Mouse (Mus musculus): Measurements from ENCODE around the gene Clic6. TPM values are rescaled to one million over a fixed set of nuclear protein-coding genes. Genes with fewer than 3 reads are reported as not detected.

Clic6 gene
- polyA plus RNA-seq, 1 experiment, result 0.02 TPM

DNA sequence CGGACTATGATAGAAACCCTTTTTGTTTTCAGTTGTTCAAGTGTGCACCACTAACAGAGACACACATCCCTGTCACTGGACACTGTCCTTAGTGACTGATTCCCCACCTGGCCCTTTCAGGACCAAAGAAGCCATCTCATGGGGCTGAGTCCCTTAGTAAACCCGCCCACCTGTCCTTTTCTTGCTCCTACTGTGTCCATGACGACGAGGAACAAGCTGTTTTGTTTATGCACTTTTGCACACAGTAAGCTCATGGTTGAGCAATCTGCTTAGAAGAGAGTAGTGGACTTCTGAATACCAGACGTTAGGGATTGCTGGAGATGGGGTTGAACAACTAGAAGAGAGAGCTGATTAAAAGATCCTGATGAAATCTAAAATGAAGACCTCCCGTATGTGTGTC, 52.8 kb downstream of the Clic6 start:
- WGBS, result 80% methylated on average over 6 of the region's 6 CpGs
- Histone ChIP-seq H3K36me3 (ENCODE audit: control insufficient read depth, insufficient read depth, low read length) (no peaks in the 10 kb centered on the region), H3K4me1 (ENCODE audit: control insufficient read depth, insufficient read depth, insufficient read length) (no peaks in the 10 kb centered on the region), H3K4me3 (ENCODE audit: extremely low read depth, insufficient read depth, insufficient read length) (no peak overlapping the region), H3K27me3 (ENCODE audit: control insufficient read depth, insufficient read depth, low read length) (no peaks in the 10 kb centered on the region), H3K27ac (ENCODE audit: insufficient read depth, low read length) (no peak overlapping the region)
- no peak for DNase-seq (ENCODE audit: low read depth in 1 of 2, low spot score in 2 of 2)
- TF ChIP-seq CTCF (IDR thresholded peaks at IDR 0.05; ENCODE audit: extremely low read depth, insufficient read depth, insufficient read length, insufficient replicate concordance), result no peak
- no peak for TF ChIP-seq POLR2A (IDR thresholded peaks at IDR 0.05; ENCODE audit: low read depth, low read length)

DNA sequence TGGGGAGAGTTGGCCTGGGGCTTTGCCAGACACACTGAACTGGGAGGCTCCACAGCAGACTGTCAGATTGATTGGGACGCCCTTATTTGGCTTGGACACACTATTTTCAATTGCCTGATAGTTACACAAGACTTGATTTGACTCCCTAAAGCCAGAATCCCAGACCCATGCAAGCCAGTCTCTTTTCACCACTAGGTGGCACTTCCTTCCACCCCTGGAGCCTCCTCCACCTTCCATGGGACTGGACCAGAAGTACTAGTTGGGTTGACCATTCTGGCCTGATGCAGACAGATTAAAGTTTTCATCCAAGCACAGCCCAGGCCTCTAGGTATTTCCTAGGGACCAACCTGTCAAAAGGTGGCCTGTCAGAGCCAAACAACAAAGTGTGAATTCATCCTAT, 58.7 kb downstream of the Clic6 start:
- no peak for DNase-seq (ENCODE audit: low read depth in 1 of 2, low spot score in 2 of 2)
- no peak overlapping the region for H3K27ac ChIP-seq (ENCODE audit: insufficient read depth, low read length)
- H3K27me3 ChIP-seq (ENCODE audit: control insufficient read depth, insufficient read depth, low read length), result no peaks in the 10 kb centered on the region
- TF ChIP-seq CTCF (IDR thresholded peaks at IDR 0.05; ENCODE audit: extremely low read depth, insufficient read depth, insufficient read length, insufficient replicate concordance) (peak; percentile 25; the same call in 1 of the 2 replicates), POLR2A (IDR thresholded peaks at IDR 0.05; ENCODE audit: low read depth, low read length) (no peak)
- no peaks in the 10 kb centered on the region for H3K4me1 ChIP-seq (ENCODE audit: control insufficient read depth, insufficient read depth, insufficient read length)
- H3K36me3 ChIP-seq (ENCODE audit: control insufficient read depth, insufficient read depth, low read length), result no peaks in the 10 kb centered on the region
- no peak overlapping the region for H3K4me3 ChIP-seq (ENCODE audit: extremely low read depth, insufficient read depth, insufficient read length)
- WGBS, result 63% methylated on average over 1 of the region's 1 CpGs

DNA sequence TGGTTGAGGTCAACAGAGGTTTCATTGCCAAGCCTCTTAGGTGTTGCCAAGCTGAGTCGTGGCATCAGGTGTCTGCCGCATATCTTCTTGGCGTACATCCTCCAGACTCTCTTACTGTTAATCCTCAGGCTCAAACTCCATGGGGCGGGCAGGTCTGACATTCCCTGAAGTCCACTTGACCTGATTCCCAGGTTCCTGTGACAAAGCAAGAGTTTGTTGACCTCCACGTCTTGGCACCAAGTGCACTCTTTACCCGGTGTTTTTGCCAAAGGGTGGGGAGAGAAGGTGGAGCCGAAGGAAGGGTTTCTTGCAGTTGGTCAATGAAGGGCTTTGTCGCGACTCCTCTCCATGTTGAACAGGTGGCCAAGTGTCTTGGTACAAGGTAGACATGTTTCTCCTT, 63.1 kb downstream of the Clic6 start:
- Histone ChIP-seq H3K27ac (ENCODE audit: insufficient read depth, low read length) (no peak overlapping the region), H3K36me3 (ENCODE audit: control insufficient read depth, insufficient read depth, low read length) (no peaks in the 10 kb centered on the region), H3K4me1 (ENCODE audit: control insufficient read depth, insufficient read depth, insufficient read length) (no peaks in the 10 kb centered on the region), H3K27me3 (ENCODE audit: control insufficient read depth, insufficient read depth, low read length) (no peaks in the 10 kb centered on the region), H3K4me3 (ENCODE audit: extremely low read depth, insufficient read depth, insufficient read length) (no peak overlapping the region)
- WGBS, result 93% methylated on average over 9 of the region's 9 CpGs
- TF ChIP-seq CTCF (IDR thresholded peaks at IDR 0.05; ENCODE audit: extremely low read depth, insufficient read depth, insufficient read length, insufficient replicate concordance), result no peak
- TF ChIP-seq POLR2A (IDR thresholded peaks at IDR 0.05; ENCODE audit: low read depth, low read length), result no peak
- DNase-seq (ENCODE audit: low read depth in 1 of 2, low spot score in 2 of 2), result no peak

DNA sequence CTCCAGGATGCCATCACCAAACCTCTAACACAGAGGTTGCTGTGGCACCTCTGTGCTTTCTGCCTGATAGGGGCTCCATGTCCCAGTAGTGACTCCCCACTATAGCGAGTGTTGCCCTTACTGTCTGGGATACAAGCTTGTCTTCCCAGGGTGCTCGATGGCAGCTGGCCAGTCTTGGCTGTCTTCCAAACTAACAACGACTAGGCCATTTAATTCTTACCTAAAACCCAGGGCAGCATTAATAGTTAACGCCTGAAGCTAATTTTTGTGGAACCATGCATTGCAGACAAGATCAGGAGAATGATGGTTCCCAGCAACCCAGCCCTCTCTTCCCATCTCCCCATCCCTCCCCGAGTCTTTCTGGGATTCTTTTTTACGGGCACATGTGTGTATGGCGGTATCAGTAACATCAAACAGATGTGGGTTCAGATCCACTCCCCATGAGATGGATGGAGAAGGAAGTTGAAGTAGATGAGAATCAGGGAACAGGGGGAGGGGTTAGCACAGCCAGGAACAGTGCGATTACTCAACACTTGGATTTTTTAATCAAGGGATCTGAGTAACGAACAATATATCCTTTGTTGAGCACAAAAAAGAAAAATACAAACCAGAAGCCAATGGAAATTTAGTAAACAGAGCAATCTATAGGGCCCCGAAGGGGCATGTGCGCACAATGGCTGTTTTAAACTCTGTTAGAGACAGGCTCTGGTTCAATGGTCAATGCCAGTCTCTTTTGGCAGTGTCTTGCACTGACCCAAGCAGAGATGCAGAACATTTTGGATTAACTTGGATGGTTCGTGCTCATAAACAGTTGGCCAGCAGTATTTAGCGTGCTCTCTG, 66.0 kb downstream of the Clic6 start:
- Histone ChIP-seq H3K36me3 (ENCODE audit: control insufficient read depth, insufficient read depth, low read length) (no peaks in the 10 kb centered on the region), H3K4me1 (ENCODE audit: control insufficient read depth, insufficient read depth, insufficient read length) (no peaks in the 10 kb centered on the region), H3K4me3 (ENCODE audit: extremely low read depth, insufficient read depth, insufficient read length) (no peak overlapping the region), H3K27ac (ENCODE audit: insufficient read depth, low read length) (no peak overlapping the region), H3K27me3 (ENCODE audit: control insufficient read depth, insufficient read depth, low read length) (no peaks in the 10 kb centered on the region)
- 84% methylated on average over 13 of the region's 13 CpGs for WGBS
- no peak for DNase-seq (ENCODE audit: low read depth in 1 of 2, low spot score in 2 of 2)
- TF ChIP-seq CTCF (IDR thresholded peaks at IDR 0.05; ENCODE audit: extremely low read depth, insufficient read depth, insufficient read length, insufficient replicate concordance), result no peak

DNA sequence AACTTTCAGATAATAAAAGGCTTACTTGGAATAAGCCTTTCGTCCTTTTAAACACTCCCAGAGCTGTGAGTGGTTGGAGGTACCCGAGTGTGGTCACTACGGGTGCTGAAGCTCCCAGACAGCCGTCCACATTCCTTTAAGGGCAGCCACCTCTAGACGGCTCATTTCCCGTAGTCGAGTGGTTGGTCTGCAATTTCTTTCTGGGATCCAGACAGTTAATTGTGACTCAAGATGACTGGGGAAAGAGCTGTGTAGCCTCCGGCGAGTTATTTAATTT, 66.5 kb downstream of the Clic6 start:
- TF ChIP-seq POLR2A (IDR thresholded peaks at IDR 0.05; ENCODE audit: low read depth, low read length), result no peak
- Histone ChIP-seq H3K36me3 (ENCODE audit: control insufficient read depth, insufficient read depth, low read length) (no peaks in the 10 kb centered on the region), H3K4me1 (ENCODE audit: control insufficient read depth, insufficient read depth, insufficient read length) (no peaks in the 10 kb centered on the region), H3K4me3 (ENCODE audit: extremely low read depth, insufficient read depth, insufficient read length) (no peak overlapping the region), H3K27ac (ENCODE audit: insufficient read depth, low read length) (no peak overlapping the region), H3K27me3 (ENCODE audit: control insufficient read depth, insufficient read depth, low read length) (no peaks in the 10 kb centered on the region)
- 84% methylated on average over 9 of the region's 9 CpGs for WGBS
- no peak for DNase-seq (ENCODE audit: low read depth in 1 of 2, low spot score in 2 of 2)

DNA sequence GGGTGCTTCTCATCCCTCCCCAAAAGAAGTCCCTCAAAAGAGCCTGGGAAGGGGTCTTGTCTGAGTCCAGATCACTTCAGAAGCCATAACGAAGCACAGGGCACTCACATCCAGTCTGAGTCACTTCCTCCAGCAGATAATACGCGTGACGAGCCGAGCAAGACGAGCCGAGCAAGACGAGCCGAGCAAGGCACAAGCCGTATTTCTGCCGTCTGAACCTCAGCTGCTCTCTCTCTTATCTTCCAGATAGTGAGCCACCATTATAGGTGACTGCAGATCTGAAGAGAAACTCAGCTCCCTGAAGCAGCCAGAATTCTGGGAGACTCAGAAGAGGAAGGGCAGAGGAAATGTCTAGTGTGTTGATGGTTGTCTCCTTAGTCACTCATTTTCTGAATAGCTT, 67.3 kb downstream of the Clic6 start:
- Histone ChIP-seq H3K27me3 (ENCODE audit: control insufficient read depth, insufficient read depth, low read length) (0 out of 2 replicates have a peak, but pooled peaks cover 1% of the 10 kb centered on the region), H3K27ac (ENCODE audit: insufficient read depth, low read length) (no peak overlapping the region), H3K4me1 (ENCODE audit: control insufficient read depth, insufficient read depth, insufficient read length) (no peaks in the 10 kb centered on the region), H3K4me3 (ENCODE audit: extremely low read depth, insufficient read depth, insufficient read length) (no peak overlapping the region), H3K36me3 (ENCODE audit: control insufficient read depth, insufficient read depth, low read length) (no peaks in the 10 kb centered on the region)
- WGBS, result 39% methylated on average over 11 of the region's 11 CpGs
- no peak for TF ChIP-seq CTCF (IDR thresholded peaks at IDR 0.05; ENCODE audit: extremely low read depth, insufficient read depth, insufficient read length, insufficient replicate concordance)
- TF ChIP-seq POLR2A (IDR thresholded peaks at IDR 0.05; ENCODE audit: low read depth, low read length), result no peak
- no peak for DNase-seq (ENCODE audit: low read depth in 1 of 2, low spot score in 2 of 2)

DNA sequence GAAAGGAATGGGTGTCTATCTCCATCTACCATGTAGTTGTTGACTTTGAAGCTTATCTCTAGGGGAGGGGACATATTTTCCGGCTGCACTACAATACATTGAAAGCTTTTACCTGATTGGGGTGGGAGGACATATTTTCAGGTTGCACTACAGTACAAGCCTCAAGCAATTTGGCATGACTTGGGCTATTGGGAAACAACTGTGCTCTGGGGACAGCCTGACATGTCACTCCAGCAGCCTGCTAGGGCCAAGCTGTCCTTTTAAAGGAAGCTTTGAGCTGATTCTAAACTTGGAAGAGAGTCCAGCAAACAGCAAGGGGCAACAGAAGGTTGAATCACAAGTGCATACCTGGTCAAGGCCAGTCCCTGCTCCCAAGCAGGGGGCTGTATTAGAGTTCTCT, 69.5 kb downstream of the Clic6 start:
- WGBS, result 90% methylated on average over 1 of the region's 1 CpGs
- no peak overlapping the region for H3K27ac ChIP-seq (ENCODE audit: insufficient read depth, low read length)
- no peak for DNase-seq (ENCODE audit: low read depth in 1 of 2, low spot score in 2 of 2)
- TF ChIP-seq CTCF (IDR thresholded peaks at IDR 0.05; ENCODE audit: extremely low read depth, insufficient read depth, insufficient read length, insufficient replicate concordance) (no peak), POLR2A (IDR thresholded peaks at IDR 0.05; ENCODE audit: low read depth, low read length) (no peak)
- H3K27me3 ChIP-seq (ENCODE audit: control insufficient read depth, insufficient read depth, low read length), result 0 out of 2 replicates have a peak, but pooled peaks cover 1% of the 10 kb centered on the region
- no peak overlapping the region for H3K4me3 ChIP-seq (ENCODE audit: extremely low read depth, insufficient read depth, insufficient read length)
- H3K4me1 ChIP-seq (ENCODE audit: control insufficient read depth, insufficient read depth, insufficient read length), result no peaks in the 10 kb centered on the region
- no peaks in the 10 kb centered on the region for H3K36me3 ChIP-seq (ENCODE audit: control insufficient read depth, insufficient read depth, low read length)
